Mouse (Mus musculus) neural tube, embryonic 15.5 days (tissue): ENCODE measurements around the gene Kcnk7. TPM values are rescaled to one million over a fixed set of nuclear protein-coding genes. Genes with fewer than 3 reads are reported as not detected.

Experiments used
- ATAC-seq: fragments of 200-750 bp; cut with Nextera tagmentation; 2 replicates; pipeline ENCODE4 v1.8.0; 2017; ENCODE audit warnings: mild to moderate bottlenecking, moderate TSS enrichment, moderate library complexity; ENCODE audit not compliant: low FRiP score
- H3K27ac ChIP-seq: fragments of 300-500 bp; sonication (generic); replicated peaks from 2 replicates; pipeline ENCODE4 v1.5.1; 2015; ENCODE audit warnings: mild to moderate bottlenecking, inconsistent platforms
- H3K27me3 ChIP-seq: fragments of 300-500 bp; sonication (generic); replicated peaks from 2 replicates; pipeline ENCODE4 v1.6.1; 2015; ENCODE audit warnings: inconsistent platforms
- H3K36me3 ChIP-seq: fragments of 300-500 bp; sonication (generic); 2 replicates; pipeline ENCODE4 v1.6.1; 2015; ENCODE audit warnings: inconsistent platforms
- H3K4me1 ChIP-seq: fragments of 300-500 bp; sonication (generic); 2 replicates; pipeline ENCODE4 v1.6.1; 2015; ENCODE audit warnings: inconsistent platforms
- H3K4me2 ChIP-seq: fragments of 300-500 bp; sonication (generic); 2 replicates; pipeline ENCODE4 v1.6.1; 2015; ENCODE audit warnings: inconsistent platforms, mild to moderate bottlenecking, moderate library complexity
- H3K4me3 ChIP-seq: fragments of 300-500 bp; sonication (generic); replicated peaks from 2 replicates; pipeline ENCODE4 v1.5.1; 2015; ENCODE audit warnings: mild to moderate bottlenecking, inconsistent platforms
- H3K9ac ChIP-seq: fragments of 300-500 bp; sonication (generic); replicated peaks from 2 replicates; pipeline ENCODE4 v1.6.1; 2015; ENCODE audit warnings: mild to moderate bottlenecking, inconsistent platforms
- H3K9me3 ChIP-seq: fragments of 300-500 bp; sonication (generic); replicated peaks from 2 replicates; pipeline ENCODE4 v1.6.1; 2016; ENCODE audit warnings: inconsistent platforms
- WGBS: fragments of 180-500 bp; shearing (Covaris S2); methylation state at CpG from one replicate; pipeline ENCODE4 v1.1.7; 2015; ENCODE audit warnings: mixed read lengths; 5-methylcytosine and 5-hydroxymethylcytosine counted together
- polyA plus RNA-seq: library from polyadenylated mRNA; unstranded; fragments of >200 nt; fragmentation: Nextera tagmentation; extraction: Ambion mirVana; gene quantifications from 2 replicates; pipeline ENCODE4 v1.2.1, GENCODE M21; 2015

Gene Kcnk7
- 0.35 and 0.45 TPM in 2 replicates for polyA plus RNA-seq

DNA sequence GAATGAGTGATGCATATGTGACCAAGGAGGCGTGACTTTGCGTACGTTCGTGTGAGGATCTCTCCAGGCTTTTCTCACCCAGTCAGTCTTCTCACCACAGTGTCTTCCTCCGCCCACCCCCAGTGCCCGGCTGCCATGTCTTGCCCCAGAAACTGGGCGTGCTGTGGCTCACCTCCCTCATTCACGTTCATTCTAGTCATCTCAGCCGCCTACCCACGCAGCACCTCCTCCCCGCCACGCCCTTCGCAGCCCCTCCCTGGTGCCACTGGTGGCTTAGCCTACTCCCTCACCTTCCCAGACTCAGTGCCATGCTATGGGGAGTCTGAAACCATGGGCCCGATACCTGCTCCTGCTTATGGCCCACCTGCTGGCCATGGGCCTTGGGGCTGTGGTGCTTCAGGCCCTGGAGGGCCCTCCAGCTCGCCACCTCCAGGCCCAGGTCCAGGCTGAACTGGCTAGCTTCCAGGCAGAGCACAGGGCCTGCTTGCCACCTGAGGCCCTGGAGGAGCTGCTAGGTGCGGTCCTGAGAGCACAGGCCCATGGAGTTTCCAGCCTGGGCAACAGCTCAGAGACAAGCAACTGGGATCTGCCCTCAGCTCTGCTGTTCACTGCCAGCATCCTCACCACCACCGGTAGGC lies at the start of gene Kcnk7:
Gene Kcnk7, plus strand, starts transcription at position 205 of the 638 bp plus-strand sequence.
- WGBS, result 82% methylated on average over 17 of the region's 17 CpGs
- ATAC-seq, result no peak
- Histone ChIP-seq H3K9me3 (no peaks in the 10 kb centered on the region), H3K4me2 (no peak within 1 kb of the TSS), H3K27ac (peak within 1 kb of the TSS; percentile 37), H3K4me1 (0 out of 2 replicates have a peak, but pooled peaks cover 5% of the 10 kb centered on the region), H3K36me3 (peaks cover 65% of the 10 kb centered on the region), H3K4me3 (no peak within 1 kb of the TSS), H3K27me3 (no peaks in the 10 kb centered on the region), H3K9ac (no peak within 1 kb of the TSS)

DNA sequence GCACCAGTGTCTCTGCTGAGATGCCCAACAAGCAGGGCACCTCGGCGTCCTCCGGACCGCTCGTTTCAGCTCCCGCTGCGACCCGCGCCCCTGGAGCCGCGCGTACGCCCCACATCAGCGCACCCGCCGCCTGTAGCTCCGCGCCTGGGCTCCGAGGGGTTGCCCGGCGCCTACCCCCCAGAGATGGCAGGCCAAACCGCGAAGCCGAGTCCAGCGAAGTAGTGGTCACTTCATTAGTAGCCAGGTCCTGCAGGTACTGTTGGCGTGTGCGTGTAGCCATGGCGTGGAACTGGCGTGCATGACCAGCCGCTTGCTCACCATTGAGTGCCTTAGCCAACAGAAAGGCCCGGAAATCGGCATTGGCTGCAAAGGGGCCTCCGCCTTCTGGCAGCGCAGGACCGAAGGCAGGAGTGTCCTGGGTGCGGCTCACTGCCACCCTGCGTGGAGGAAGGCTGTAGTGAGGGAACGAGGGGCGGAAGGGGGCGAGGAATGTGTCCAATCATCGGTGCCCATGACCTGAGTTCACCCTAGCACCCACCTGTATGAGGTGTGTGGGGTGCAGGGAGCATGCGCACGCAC lies 49.4 kb upstream of the Kcnk7 start:
- Histone ChIP-seq H3K9ac (peak overlapping the region; percentile 39; the same call in 1 of the 2 replicates), H3K36me3 (0 out of 2 replicates have a peak, but pooled peaks cover 12% of the 10 kb centered on the region), H3K27me3 (peaks cover 38% of the 10 kb centered on the region), H3K4me2 (peak overlapping the region; percentile 62), H3K9me3 (no peaks in the 10 kb centered on the region), H3K27ac (no peak overlapping the region), H3K4me3 (peak overlapping the region; percentile 44), H3K4me1 (peaks cover 15% of the 10 kb centered on the region)
- 12% methylated on average over 43 of the region's 43 CpGs for WGBS
- ATAC-seq, result peak; percentile 38; the same call in 1 of the 2 replicates

DNA sequence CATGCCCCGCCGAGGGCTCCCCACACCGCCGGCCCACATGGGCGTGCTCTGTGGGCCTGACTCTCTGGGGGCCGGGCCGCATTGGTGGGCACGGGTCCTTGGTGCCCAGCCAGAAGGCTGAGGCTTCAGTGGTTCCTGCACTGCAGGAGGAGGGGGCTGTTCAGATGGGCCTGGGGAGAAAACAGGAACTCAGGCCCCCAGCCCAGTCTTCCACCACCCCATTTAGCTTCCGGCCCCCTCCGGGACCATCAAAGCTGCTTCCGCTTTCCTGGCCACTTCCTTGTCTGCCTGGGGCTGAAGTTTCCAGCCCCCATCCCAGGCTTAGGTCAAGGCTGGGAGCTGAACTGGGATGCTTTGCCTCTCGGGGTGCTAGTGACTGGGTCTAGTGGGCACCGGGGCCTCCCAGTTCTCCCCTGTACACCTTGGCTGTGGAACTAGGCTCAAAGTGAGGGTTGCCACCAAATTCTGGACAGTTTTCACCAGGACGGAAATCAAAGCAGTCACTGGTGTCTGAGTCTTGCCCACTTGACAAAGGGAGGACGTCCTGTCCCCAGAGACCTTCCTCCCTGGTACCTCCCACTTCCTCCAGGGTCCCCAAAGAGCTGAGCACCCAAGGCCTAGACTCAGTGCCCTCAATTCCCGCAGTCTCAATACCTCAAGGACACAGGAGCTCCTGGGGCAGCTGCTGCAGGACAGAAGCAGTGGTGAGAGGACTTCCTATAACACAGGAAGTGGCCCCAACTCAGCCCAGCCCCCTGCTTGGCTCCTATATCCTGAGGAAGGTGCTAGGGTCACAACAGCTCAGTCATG lies 43.0 kb upstream of the Kcnk7 start:
- Histone ChIP-seq H3K9ac (no peak overlapping the region), H3K27ac (0 out of 2 replicates have a peak overlapping the region, but pooled peaks have one; percentile 9), H3K4me2 (peak overlapping the region; percentile 56)

DNA sequence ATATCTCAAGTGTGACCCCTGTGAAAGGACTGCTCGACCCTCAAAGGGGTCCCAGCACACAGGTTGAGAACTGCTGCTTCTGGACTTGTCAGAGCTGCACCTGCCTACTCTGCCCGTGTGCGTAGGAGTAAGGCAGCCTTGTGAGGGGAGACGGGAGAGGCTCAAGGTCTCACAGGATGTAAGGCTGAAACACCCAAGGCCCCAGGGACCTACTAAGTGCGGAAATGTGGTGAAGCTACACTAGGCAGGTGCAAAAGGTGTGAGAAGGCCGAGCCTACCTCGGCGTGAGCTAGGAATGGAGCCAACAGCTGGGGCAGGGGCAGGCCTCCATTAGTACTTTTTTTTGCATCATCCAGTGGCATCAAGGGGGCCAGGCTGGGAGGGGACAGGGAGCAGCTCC lies 41.9 kb upstream of the Kcnk7 start:
- Histone ChIP-seq H3K4me1 (peaks cover 19% of the 10 kb centered on the region), H3K27me3 (no peaks in the 10 kb centered on the region), H3K4me2 (peak overlapping the region; percentile 56), H3K9ac (no peak overlapping the region), H3K9me3 (no peaks in the 10 kb centered on the region), H3K4me3 (peak overlapping the region; percentile 42), H3K36me3 (peaks cover 28% of the 10 kb centered on the region), H3K27ac (peak overlapping the region; percentile 77)
- WGBS, result 71% methylated on average over 8 of the region's 8 CpGs
- ATAC-seq, result no peak

More for the DNA sequence above, 43.0 kb upstream of the Kcnk7 start:
- Histone ChIP-seq H3K9me3 (no peaks in the 10 kb centered on the region), H3K36me3 (peaks cover 16% of the 10 kb centered on the region), H3K4me1 (peaks cover 19% of the 10 kb centered on the region), H3K4me3 (no peak overlapping the region), H3K27me3 (peaks cover 4% of the 10 kb centered on the region)
- ATAC-seq, result no peak
- 89% methylated on average over 15 of the region's 16 CpGs for WGBS

DNA sequence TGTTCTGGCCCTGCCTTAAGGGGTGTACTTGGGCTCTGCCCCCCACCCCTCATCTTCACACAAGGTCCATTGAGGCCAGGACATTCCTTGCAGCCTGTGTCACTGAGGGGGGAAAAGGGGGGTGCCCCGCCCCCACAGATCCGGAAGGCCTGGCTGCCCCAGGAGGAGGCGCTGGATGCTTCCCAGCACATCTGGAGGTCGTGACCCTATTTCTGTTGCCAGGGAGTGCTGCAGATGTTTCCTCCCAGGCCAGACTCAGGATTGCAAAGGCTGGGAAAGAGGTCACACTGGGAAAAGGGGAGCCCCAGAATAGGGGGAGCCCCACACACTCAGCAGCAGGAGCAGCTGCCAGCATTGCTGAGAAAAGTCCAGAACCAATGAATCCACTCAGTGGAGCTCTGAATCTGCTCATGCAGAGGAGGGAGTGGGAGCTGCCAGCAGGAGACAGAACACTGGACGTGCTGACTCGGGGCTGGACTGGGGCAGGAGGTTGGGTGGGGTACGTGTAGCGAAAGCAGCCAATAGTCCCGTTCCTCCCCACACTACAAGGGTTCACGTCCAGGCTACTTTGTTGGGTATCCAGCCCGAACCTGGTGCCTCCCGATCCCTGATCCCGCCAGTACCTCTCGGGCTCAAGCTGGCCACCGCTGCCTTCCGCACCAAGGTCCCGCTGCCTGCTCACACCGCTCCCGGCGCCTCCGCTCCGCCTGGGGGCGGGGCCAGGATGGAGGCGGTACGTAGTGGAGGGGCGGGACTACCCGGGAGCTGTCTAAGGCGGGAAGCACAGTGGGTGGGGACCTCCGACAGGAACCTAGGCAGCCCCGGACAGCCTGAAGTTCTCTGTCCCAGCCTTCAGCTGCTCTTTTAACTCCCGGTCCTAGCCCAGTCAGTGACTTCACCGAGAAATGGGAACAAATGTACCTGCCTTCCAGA lies 40.9 kb upstream of the Kcnk7 start, which contains the start of gene Sipa1:
Gene Sipa1, minus strand, starts transcription at position 727 of the 933 bp plus-strand sequence.
- 2% methylated on average over 32 of the region's 32 CpGs for WGBS
- peak; percentile 86 for ATAC-seq
- H3K4me1 ChIP-seq, result peaks cover 19% of the 10 kb centered on the region
- peak within 1 kb of the TSS; percentile 56 for H3K4me2 ChIP-seq
- H3K27me3 ChIP-seq, result no peaks in the 10 kb centered on the region
- H3K27ac ChIP-seq, result peak within 1 kb of the TSS; percentile 77
- peaks cover 37% of the 10 kb centered on the region for H3K36me3 ChIP-seq
- H3K9ac ChIP-seq, result peak within 1 kb of the TSS; percentile 43
- H3K4me3 ChIP-seq, result peak within 1 kb of the TSS; percentile 42
- no peaks in the 10 kb centered on the region for H3K9me3 ChIP-seq

DNA sequence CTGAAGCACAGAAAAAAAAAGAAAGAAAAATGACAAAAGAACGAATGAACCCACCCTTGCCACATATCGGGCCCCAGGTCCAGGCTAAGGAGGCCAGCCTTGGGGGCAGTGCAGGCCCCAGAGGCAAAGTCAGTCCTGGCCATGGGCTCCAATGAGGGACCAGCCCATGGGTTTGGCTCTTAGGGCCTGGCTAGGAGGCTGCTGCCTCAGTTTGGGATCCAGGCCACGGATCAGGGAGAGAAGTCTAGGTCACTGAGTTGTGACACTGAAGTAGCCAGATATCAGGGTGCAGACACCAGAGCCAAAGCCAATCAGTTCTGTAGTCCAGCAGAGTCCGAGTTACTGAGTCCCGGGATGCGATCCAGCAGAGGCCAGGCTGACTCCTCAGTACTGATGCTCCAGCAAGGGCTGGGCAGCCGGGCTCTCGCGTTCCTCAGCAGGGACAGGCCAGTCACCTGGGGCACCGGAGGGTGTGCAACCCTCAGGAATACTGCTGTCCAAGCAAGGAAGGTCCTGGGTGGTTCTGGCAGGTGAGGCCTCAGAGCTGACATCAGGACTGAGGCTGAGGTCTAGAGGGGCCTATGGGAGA lies 39.4 kb upstream of the Kcnk7 start:
- Histone ChIP-seq H3K4me1 (peaks cover 19% of the 10 kb centered on the region), H3K36me3 (peaks cover 50% of the 10 kb centered on the region), H3K9me3 (no peaks in the 10 kb centered on the region), H3K9ac (no peak overlapping the region), H3K27ac (no peak overlapping the region), H3K27me3 (no peaks in the 10 kb centered on the region), H3K4me3 (no peak overlapping the region), H3K4me2 (no peak overlapping the region)
- WGBS, result 95% methylated on average over 10 of the region's 10 CpGs
- ATAC-seq, result no peak

DNA sequence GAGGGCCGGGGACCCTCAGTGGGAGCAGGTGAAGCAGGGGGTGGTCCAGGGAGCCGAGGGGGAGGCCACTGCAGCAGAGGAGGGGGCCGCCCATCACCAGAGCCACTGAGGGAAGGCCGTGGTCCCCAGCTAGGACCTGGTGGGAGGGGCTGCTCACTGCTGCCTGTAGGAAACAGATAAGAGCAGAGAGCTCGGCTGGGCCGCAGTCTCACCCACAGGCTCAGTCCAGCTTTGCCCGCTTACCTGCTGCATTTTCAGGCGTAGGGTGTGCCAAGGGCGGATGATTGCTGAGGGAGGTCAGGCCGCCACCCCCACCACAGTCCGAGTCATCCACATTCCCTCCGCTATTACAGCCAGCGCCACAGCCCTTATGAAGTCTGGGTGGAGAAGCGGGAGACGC lies 38.7 kb upstream of the Kcnk7 start:
- no peak overlapping the region for H3K4me3 ChIP-seq
- no peaks in the 10 kb centered on the region for H3K27me3 ChIP-seq
- no peak overlapping the region for H3K27ac ChIP-seq
- H3K9me3 ChIP-seq, result no peaks in the 10 kb centered on the region
- 94% methylated on average over 15 of the region's 15 CpGs for WGBS
- no peak overlapping the region for H3K9ac ChIP-seq
- H3K4me1 ChIP-seq, result peaks cover 19% of the 10 kb centered on the region
- no peak overlapping the region for H3K4me2 ChIP-seq
- H3K36me3 ChIP-seq, result peaks cover 57% of the 10 kb centered on the region
- ATAC-seq, result no peak

DNA sequence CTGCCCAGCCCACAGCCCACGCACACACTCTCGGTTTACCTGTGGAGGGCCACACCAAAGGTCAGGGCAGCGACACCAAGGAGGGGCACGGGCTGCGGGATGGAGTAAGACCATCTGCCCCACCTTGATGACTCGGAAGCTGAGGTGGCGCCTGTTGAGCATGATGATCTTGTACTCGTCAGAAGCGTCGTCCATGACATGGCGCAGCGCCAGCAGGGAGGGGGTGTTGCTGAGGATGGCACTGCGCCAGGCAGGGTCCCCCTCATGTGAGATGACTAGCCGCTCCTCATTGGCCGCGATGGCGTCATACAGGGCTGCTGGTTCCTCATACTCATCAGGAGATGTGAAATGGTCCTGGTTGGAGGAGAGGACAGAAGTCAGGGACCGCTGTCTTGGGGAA lies 37.8 kb upstream of the Kcnk7 start:
- no peak overlapping the region for H3K4me2 ChIP-seq
- H3K27me3 ChIP-seq, result no peaks in the 10 kb centered on the region
- H3K36me3 ChIP-seq, result peaks cover 66% of the 10 kb centered on the region
- H3K9me3 ChIP-seq, result no peaks in the 10 kb centered on the region
- 88% methylated on average over 18 of the region's 18 CpGs for WGBS
- H3K27ac ChIP-seq, result no peak overlapping the region
- H3K4me1 ChIP-seq, result peaks cover 19% of the 10 kb centered on the region
- ATAC-seq, result no peak
- H3K9ac ChIP-seq, result no peak overlapping the region
- H3K4me3 ChIP-seq, result no peak overlapping the region

DNA sequence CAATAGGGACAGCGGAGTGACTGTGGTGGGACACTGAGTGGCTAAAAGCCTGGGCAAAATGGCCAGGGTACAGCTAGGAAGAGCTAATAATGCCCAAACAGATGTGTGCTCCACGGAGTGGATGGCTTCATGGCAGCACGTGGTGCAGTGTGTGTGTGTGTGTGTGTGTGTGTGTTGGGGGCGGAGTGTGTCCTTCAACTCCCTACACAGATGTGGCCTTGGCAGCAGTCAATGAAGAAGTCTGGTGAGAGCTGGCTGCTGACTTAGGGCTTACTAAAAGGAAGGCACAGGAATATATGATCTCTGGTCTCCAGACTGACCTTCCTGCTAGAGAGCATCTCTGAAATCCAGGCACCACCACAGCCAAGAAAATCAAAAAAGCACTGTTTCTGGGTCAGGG lies 35.8 kb upstream of the Kcnk7 start:
- H3K27ac ChIP-seq, result no peak overlapping the region
- H3K4me1 ChIP-seq, result peaks cover 7% of the 10 kb centered on the region
- H3K36me3 ChIP-seq, result peaks cover 86% of the 10 kb centered on the region
- WGBS, result 94% methylated on average over 4 of the region's 4 CpGs
- no peak overlapping the region for H3K9ac ChIP-seq
- ATAC-seq, result no peak
- H3K4me2 ChIP-seq, result no peak overlapping the region
- no peaks in the 10 kb centered on the region for H3K9me3 ChIP-seq
- no peak overlapping the region for H3K4me3 ChIP-seq
- H3K27me3 ChIP-seq, result no peaks in the 10 kb centered on the region

DNA sequence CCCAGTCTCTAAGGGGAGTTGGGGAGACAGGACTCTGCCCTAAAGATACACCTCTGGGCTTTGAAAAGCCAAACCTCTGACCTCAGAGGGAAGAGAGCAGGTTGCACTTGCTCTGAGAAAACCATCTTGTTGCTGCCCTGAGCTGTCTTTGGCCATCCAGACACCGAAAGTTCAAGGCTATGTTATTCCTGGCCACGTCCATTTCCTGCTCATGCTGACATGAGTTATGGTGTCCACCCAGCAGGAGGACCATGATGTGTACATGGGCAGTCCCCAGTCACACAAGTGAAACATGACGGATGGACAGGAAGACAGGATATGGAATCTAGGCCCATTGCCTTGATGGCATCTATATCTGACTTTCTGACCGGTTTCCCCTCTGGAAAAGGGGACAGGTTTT lies 23.7 kb upstream of the Kcnk7 start:
- Histone ChIP-seq H3K4me1 (no peaks in the 10 kb centered on the region), H3K4me3 (no peak overlapping the region), H3K9ac (no peak overlapping the region), H3K27ac (no peak overlapping the region), H3K9me3 (no peaks in the 10 kb centered on the region), H3K4me2 (no peak overlapping the region), H3K27me3 (no peaks in the 10 kb centered on the region), H3K36me3 (peaks cover 93% of the 10 kb centered on the region)
- WGBS, result 87% methylated on average over 4 of the region's 4 CpGs
- ATAC-seq, result no peak
